Mouse (Mus musculus): ENCODE measurements at regions not wholly inside any gene's neighbourhood (a gene's known extent, or its start where the extent isn't known, plus 50 kb on each side); places are given as distances from the start of the nearest gene placed in this dataset.

- DNase-seq (ENCODE audit: low read depth) = no peak
Measured at GRCm38 (mm10) chr1:83505386-83505785, 97.4 kb upstream of the Sphkap start.

DNA sequence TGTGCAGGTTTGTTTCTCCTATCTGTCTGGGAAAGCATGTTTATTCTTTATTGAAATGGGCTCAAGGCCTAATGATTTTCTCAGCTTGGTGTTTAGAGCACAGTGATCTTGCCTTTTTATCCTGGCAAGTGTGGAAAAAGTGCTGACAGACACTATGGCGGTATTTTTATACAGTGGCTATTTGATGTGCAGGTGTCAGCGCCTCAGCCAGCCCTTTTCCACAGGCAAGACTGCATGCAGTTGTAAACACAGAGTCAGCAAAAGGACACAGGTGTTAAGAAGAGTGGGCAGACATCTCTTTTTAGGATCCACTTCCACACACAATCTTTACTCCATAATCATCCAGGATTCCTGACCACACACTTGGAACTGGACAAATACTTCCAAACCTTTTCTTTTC lies 88.9 kb upstream of the Sphkap start:
- DNase-seq (ENCODE audit: low read depth) = no peak

GRCm38 (mm10) chr1:83496380-83496779 lies 88.4 kb upstream of the Sphkap start:
- no peak for DNase-seq (ENCODE audit: low read depth)

DNA sequence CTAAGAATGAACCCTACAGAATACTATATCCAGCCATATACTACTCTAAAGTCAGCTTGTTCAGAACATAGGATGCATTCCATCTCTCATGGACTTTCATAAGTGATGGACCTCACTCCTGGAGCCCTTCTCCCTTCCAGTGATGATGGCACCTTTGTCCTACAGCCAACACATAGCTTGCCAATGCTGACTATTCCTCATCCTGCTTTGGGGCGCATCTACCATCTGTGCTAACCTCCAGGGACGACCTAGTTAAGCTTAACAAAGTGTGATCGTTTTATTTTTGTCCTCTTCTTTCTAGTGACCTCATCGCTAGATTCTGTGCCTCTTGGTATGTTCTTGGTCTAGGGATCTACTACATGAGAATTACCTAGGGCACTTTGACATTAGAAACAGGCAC lies 87.0 kb upstream of the Sphkap start:
- DNase-seq (ENCODE audit: low read depth) = no peak

GRCm38 (mm10) chr1:83479111-83479510 lies 71.1 kb upstream of the Sphkap start:
- no peak for DNase-seq (ENCODE audit: low read depth)

All from induced T-regulatory cell, adult 2 months (primary cell).